ENCODE assay signal across 9 mouse cellular contexts in the genomic region with DNA sequence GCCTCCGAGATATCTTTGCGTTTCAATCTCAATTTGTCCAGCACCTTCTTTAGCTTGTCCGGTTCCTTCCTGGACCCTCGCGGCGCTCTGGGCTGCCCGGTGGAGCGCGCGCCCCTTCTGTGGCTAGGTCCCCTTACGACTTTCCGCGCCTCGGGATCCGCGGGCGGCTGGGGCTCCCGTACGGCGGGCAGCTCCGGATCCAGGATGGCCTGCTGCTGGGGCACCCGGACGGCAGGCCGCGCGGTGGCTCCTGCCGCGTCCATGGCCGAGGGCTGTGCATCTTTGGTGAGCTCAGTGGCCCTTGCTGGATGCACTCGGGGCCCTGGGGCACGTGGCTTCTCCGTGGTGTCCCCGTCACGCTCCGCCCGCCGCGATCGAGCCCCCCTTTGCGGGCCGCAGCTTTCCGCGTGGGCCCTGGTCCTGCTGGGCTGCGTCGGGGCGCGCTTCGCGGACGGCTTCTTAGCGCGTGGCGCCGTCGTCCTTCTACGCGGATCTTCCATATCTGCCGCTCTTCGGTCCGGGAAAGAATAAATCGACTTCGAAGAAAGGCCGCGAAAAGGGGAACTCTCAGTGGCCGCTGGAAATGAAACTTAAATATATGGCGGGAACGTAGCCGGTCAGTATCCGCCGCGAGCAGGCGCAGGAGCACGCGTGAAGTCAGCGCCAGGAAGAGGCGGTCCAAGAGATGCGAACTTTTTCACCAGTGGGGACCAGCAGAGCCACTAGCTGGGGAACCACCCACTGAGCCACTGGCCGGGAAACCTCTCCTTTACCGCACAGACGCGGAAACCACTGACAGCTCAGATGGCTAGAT. TPM values are rescaled to one million over a fixed set of nuclear protein-coding genes. Genes with fewer than 3 reads are reported as not detected.
DNase-seq lines count a peak whose midpoint lies in the region; ATAC-seq and TF ChIP-seq lines count a peak whose summit lies in the region.
"Had no signal": no experiment of that assay in that cellular context is flagged by ENCODE, and none has a peak within 500 bp of the region (broad histone marks: within the 10 kb centered on the region; RNA-seq: fewer than 3 reads in every experiment).

A gene (minus strand): TSS at position 659 of the 814 bp plus-strand sequence.

- peaks cover 10% of the 10 kb centered on the region for H3K4me1 ChIP-seq in embryonic facial prominence, embryonic 10.5 days
- H3K4me1 ChIP-seq in heart, adult 2 months (ENCODE audit: control insufficient read depth, insufficient read depth, low read length) = no peaks in the 10 kb centered on the region; the same call in 1 of the 2 replicates
- H3K4me1 ChIP-seq in liver, embryonic 13.5 days (replicated peaks) = peaks cover 19% of the 10 kb centered on the region
- H3K4me1 ChIP-seq in stomach, embryonic 15.5 days = peaks cover 14% of the 10 kb centered on the region; the same call in 1 of the 2 replicates

- no peaks in the 10 kb centered on the region for H3K36me3 ChIP-seq in embryonic facial prominence, embryonic 10.5 days (replicated peaks)
- H3K36me3 ChIP-seq in heart, adult 2 months (ENCODE audit: control insufficient read depth, insufficient read depth, low read length) = no peaks in the 10 kb centered on the region
- H3K36me3 ChIP-seq in liver, embryonic 13.5 days = no peaks in the 10 kb centered on the region
- H3K36me3 ChIP-seq in myocyte (ENCODE audit: control insufficient read depth, insufficient read depth) = no peaks in the 10 kb centered on the region
- no peaks in the 10 kb centered on the region for H3K36me3 ChIP-seq in stomach, embryonic 15.5 days
- H3K36me3 ChIP-seq: G1E had no signal

- H3K4me2 ChIP-seq in liver, embryonic 13.5 days = peak within 1 kb of the TSS; percentile 79
- peak within 1 kb of the TSS; percentile 65 for H3K4me2 ChIP-seq in myocyte (ENCODE audit: low read depth)
- peak within 1 kb of the TSS; percentile 97 for H3K4me2 ChIP-seq in stomach, embryonic 15.5 days

- 1% methylated on average over 81 of the region's 81 CpGs for WGBS in embryonic facial prominence, embryonic 10.5 days
- under 1% methylated on average over 81 of the region's 81 CpGs for WGBS in heart, adult 2 months
- WGBS in liver, embryonic 13.5 days (ENCODE audit: insufficient replicate concordance) = under 1% methylated on average over 81 of the region's 81 CpGs
- under 1% methylated on average over 81 of the region's 81 CpGs for WGBS in stomach, embryonic 15.5 days

- no peak for TF ChIP-seq EP300 in heart, adult 2 months (IDR thresholded peaks at IDR 0.05; ENCODE audit: insufficient read depth, low read depth, low read length)

- ATAC-seq in liver, embryonic 13.5 days (ENCODE audit: low read depth) = peak; percentile 35
- ATAC-seq in stomach, embryonic 15.5 days (ENCODE audit: insufficient read depth, low FRiP score, low read depth) = peak; percentile 47; the same call in 1 of the 2 replicates

- H3K4me3 ChIP-seq in embryonic facial prominence, embryonic 10.5 days = peak within 1 kb of the TSS; percentile 58
- peak within 1 kb of the TSS; percentile 62 for H3K4me3 ChIP-seq in heart, adult 2 months
- H3K4me3 ChIP-seq in liver, embryonic 13.5 days (replicated peaks) = peak within 1 kb of the TSS; percentile 57
- H3K4me3 ChIP-seq in myocyte = peak within 1 kb of the TSS; percentile 26
- peak within 1 kb of the TSS; percentile 53 for H3K4me3 ChIP-seq in stomach, embryonic 15.5 days (replicated peaks)

- H3K9ac ChIP-seq in heart, adult 2 months (ENCODE audit: low read depth, low read length) = peak within 1 kb of the TSS; percentile 70
- H3K9ac ChIP-seq in liver, embryonic 13.5 days = peak within 1 kb of the TSS; percentile 64
- H3K9ac ChIP-seq in stomach, embryonic 15.5 days = peak within 1 kb of the TSS; percentile 48

- no peaks in the 10 kb centered on the region for H3K9me3 ChIP-seq in embryonic facial prominence, embryonic 10.5 days
- H3K9me3 ChIP-seq in liver, embryonic 13.5 days (replicated peaks) = no peaks in the 10 kb centered on the region
- no peaks in the 10 kb centered on the region for H3K9me3 ChIP-seq in stomach, embryonic 15.5 days

- peaks cover 88% of the 10 kb centered on the region for H3K27me3 ChIP-seq in embryonic facial prominence, embryonic 10.5 days (replicated peaks; ENCODE audit: low read depth, poor library complexity, severe bottlenecking)
- H3K27me3 ChIP-seq in heart, adult 2 months (ENCODE audit: control insufficient read depth, insufficient read depth, low read length) = no peaks in the 10 kb centered on the region
- peaks cover 75% of the 10 kb centered on the region for H3K27me3 ChIP-seq in liver, embryonic 13.5 days
- peaks cover 7% of the 10 kb centered on the region for H3K27me3 ChIP-seq in myocyte (ENCODE audit: control insufficient read depth, insufficient read depth, insufficient read length)
- H3K27me3 ChIP-seq in stomach, embryonic 15.5 days (replicated peaks) = peaks cover 20% of the 10 kb centered on the region; the same call in 1 of the 2 replicates

- peak; percentile 72 for TF ChIP-seq POLR2A in heart, adult 2 months (IDR thresholded peaks at IDR 0.05; ENCODE audit: insufficient read depth, low read depth, low read length)
- peak; percentile 45 for TF ChIP-seq POLR2A in myocyte (IDR thresholded peaks at IDR 0.05; ENCODE audit: insufficient read length, low read depth)

- DNase-seq in cerebellum, postnatal 14 days = peak; percentile 9 to 15
- DNase-seq in cerebellum, adult 11 months = no peak
- DNase-seq in embryonic facial prominence, embryonic 10.5 days (ENCODE audit: low spot score) = peak; percentile 67
- DNase-seq in heart, adult 2 months = peak; percentile 83 to 88
- DNase-seq in kidney, adult 18-20 months = peak; percentile 67
- DNase-seq in liver, embryonic 13.5 days = peak; percentile 16

- no peaks in the 10 kb centered on the region for H3K79me2 ChIP-seq in heart, adult 2 months (replicated peaks; ENCODE audit: control insufficient read depth, insufficient read depth, low read length)
- no peaks in the 10 kb centered on the region for H3K79me2 ChIP-seq in myocyte (ENCODE audit: control insufficient read depth, insufficient read depth)

- TF ChIP-seq CTCF in heart, adult 2 months (IDR thresholded peaks at IDR 0.05) = no peak

- peak within 1 kb of the TSS; percentile 28 for H3ac ChIP-seq in myocyte (ENCODE audit: control insufficient read depth, insufficient read length)

- peak within 1 kb of the TSS; percentile 74 for H3K27ac ChIP-seq in embryonic facial prominence, embryonic 10.5 days (replicated peaks)
- H3K27ac ChIP-seq in heart, adult 2 months = peak within 1 kb of the TSS; percentile 44
- no peak within 1 kb of the TSS for H3K27ac ChIP-seq in liver, embryonic 13.5 days
- no peak within 1 kb of the TSS for H3K27ac ChIP-seq in stomach, embryonic 15.5 days

- intact Hi-C loops in heart, adult 2 months (cut with DNase I) = no loop called here

TF ChIP-seq in myocyte, 11 proteins besides CTCF, POLR2A, EP300 and RAD21:
- TF ChIP-seq TCF3 (IDR thresholded peaks at IDR 0.05; ENCODE audit: insufficient read length, low read depth) (no peak), USF1 (IDR thresholded peaks at IDR 0.05; ENCODE audit: low read depth) (no peak), CEBPB (IDR thresholded peaks at IDR 0.05; ENCODE audit: insufficient read depth, poor library complexity, severe bottlenecking) (no peak)

RNA-seq across cellular contexts. Expression of the gene that starts here (rescaled TPM):
- 0.21 and 0.55 TPM in 2 replicates for polyA plus RNA-seq in embryonic facial prominence, embryonic 10.5 days (2016; fragmentation: Nextera tagmentation; extraction: Ambion mirVana)
- total RNA-seq in heart, adult 2 months (2021) = under 1 TPM; 0.43 to 0.55 TPM
- 0.20 and 0.32 TPM in 2 replicates for polyA plus RNA-seq in heart, adult 2 months (2012; rRNA removed)
- polyA plus RNA-seq in liver, embryonic 13.5 days (2015; fragmentation: Nextera tagmentation; extraction: Ambion mirVana) = 1.0 TPM in 2 replicates
- polyA plus RNA-seq in myocyte (2012; fragmentation: generic; extraction: Trizol) = 0.56 TPM
- polyA plus RNA-seq in stomach, embryonic 15.5 days (2015; fragmentation: Nextera tagmentation; extraction: Ambion mirVana) = 2.5 and 2.8 TPM in 2 replicates

Comparison
In these comparisons a context has a peak if more than half of its experiments do, and no peak if none do; other contexts are left out.
1. Peak in DNase-seq, H3K4me3 ChIP-seq and H3K27ac ChIP-seq in embryonic facial prominence, embryonic 10.5 days; RNA of the gene not detected or under 1 TPM.
2. Peak in DNase-seq, H3K4me3 ChIP-seq, H3K27ac ChIP-seq and H3K9ac ChIP-seq in heart, adult 2 months; RNA of the gene not detected or under 1 TPM.